Mouse (Mus musculus) CD8-positive naive resting alpha-beta T cell, adult 2 months (primary cell): ENCODE measurements around the gene Crybg2.

ENCODE experiments used
- DNase-seq, 2 experiments: peaks; one replicate each; pipeline ENCODE4 v3.0.0; 2022; ENCODE audit warnings: low read depth in 2 of 2, low spot score in 2 of 2

The Crybg2 gene

GRCm38 (mm10) chr4:134119644-134120043, 59.0 kb downstream of the Crybg2 start:
- peak in 1 of 2 experiments; percentile 46 for DNase-seq

- no peak for DNase-seq
Measured at GRCm38 (mm10) chr4:134120192-134120805, 59.7 kb downstream of the Crybg2 start.

GRCm38 (mm10) chr4:134120916-134121315, 60.3 kb downstream of the Crybg2 start:
- DNase-seq = no peak

- DNase-seq = peak in 1 of 2 experiments; percentile 56
Measured at GRCm38 (mm10) chr4:134121571-134121970, 61.0 kb downstream of the Crybg2 start.

- no peak for DNase-seq
Measured at GRCm38 (mm10) chr4:134122281-134122680, 61.7 kb downstream of the Crybg2 start.

- no peak for DNase-seq
Measured at GRCm38 (mm10) chr4:134123147-134123546, 62.5 kb downstream of the Crybg2 start.

- DNase-seq = peak; percentile 69 to 76
Measured at GRCm38 (mm10) chr4:134123680-134124551, 63.3 kb downstream of the Crybg2 start.

GRCm38 (mm10) chr4:134125383-134126060, 64.9 kb downstream of the Crybg2 start:
- DNase-seq = no peak

GRCm38 (mm10) chr4:134126300-134127120, 65.9 kb downstream of the Crybg2 start:
- DNase-seq = no peak

- DNase-seq = no peak
Measured at GRCm38 (mm10) chr4:134127121-134127455, 66.5 kb downstream of the Crybg2 start.

- no peak for DNase-seq
Measured at GRCm38 (mm10) chr4:134127793-134128192, 67.2 kb downstream of the Crybg2 start.

- DNase-seq = peak; percentile 66 to 74
Measured at GRCm38 (mm10) chr4:134128221-134128982, 67.8 kb downstream of the Crybg2 start, which contains the start of gene Sh3bgrl3. Sh3bgrl3 (minus strand) TSS chr4:134128789.

- DNase-seq = no peak
Measured at GRCm38 (mm10) chr4:134128983-134129362, 68.4 kb downstream of the Crybg2 start.

- DNase-seq = no peak
Measured at GRCm38 (mm10) chr4:134129482-134129881, 68.9 kb downstream of the Crybg2 start.

GRCm38 (mm10) chr4:134132117-134132516, 71.5 kb downstream of the Crybg2 start:
- DNase-seq = no peak

GRCm38 (mm10) chr4:134132519-134133095, 72.0 kb downstream of the Crybg2 start:
- no peak for DNase-seq

GRCm38 (mm10) chr4:134136280-134136926, 75.8 kb downstream of the Crybg2 start:
- no peak for DNase-seq

GRCm38 (mm10) chr4:134138857-134139256, 78.2 kb downstream of the Crybg2 start:
- DNase-seq = no peak
